Mouse (Mus musculus) CH12.LX (cell line): ENCODE measurements around the gene Frmd4a.

Source experiments
- CHD1 ChIP-seq: IDR thresholded peaks from 2 replicates; pipeline ENCODE4 v1.6.1; 2012; ENCODE audit warnings: low read depth, low read length, improper control_type of control experiment, inconsistent platforms
- CTCF ChIP-seq, 2 experiments: IDR thresholded peaks in 1 of 2; conservative IDR thresholded peaks in 1 of 2; 2 replicates each; pipeline ENCODE4 v1.5.1; 2011 to 2012; ENCODE audit warnings: low read depth in 2 of 2, low read length in 2 of 2, improper control_type of control experiment in 1 of 2, inconsistent platforms in 1 of 2, mild to moderate bottlenecking in 1 of 2, moderate library complexity in 1 of 2
- MAX ChIP-seq: IDR thresholded peaks from 2 replicates; pipeline ENCODE4 v1.6.1; 2011; ENCODE audit warnings: low read length, improper control_type of control experiment
- USF2 ChIP-seq: conservative IDR thresholded peaks from 2 replicates; pipeline ENCODE4 v1.6.1; 2011; ENCODE audit warnings: low read depth, low read length, improper control_type of control experiment

GRCm38 (mm10) chr2:4439909-4440308 is 422.4 kb downstream of the Frmd4a start:
- TF ChIP-seq CHD1 (no peak), MAX (no peak), CTCF (conservative IDR thresholded peaks at IDR 0.05 in 1 of 2, IDR thresholded peaks at IDR 0.05 in 1 of 2; ENCODE audit: low read depth in 2 of 2, low read length in 2 of 2) (no peak), USF2 (no peak)
